Mouse (Mus musculus) liver, embryonic 14.5 days (tissue): ENCODE data around the gene Lrp1.

ENCODE experiments used
- CTCF ChIP-seq: IDR thresholded peaks from 2 replicates; pipeline ENCODE4 v1.5.1; 2016; ENCODE audit warnings: antibody characterized with exemption, low read depth, control low read depth
- EP300 ChIP-seq: IDR thresholded peaks from 2 replicates; pipeline ENCODE4 v1.6.1; 2016; ENCODE audit warnings: antibody characterized with exemption, low read depth

GRCm38 (mm10) chr10:127603437-127604371 is 17.2 kb downstream of the Lrp1 start:
- TF ChIP-seq EP300 = no peak
- TF ChIP-seq CTCF = no peak
